Mouse (Mus musculus) midbrain, embryonic 15.5 days (tissue): ENCODE results near the gene Ccdc85c. TPM values are rescaled to one million over a fixed set of nuclear protein-coding genes. Genes with fewer than 3 reads are reported as not detected.

Experiments used
- ATAC-seq: fragments of 200-750 bp; cut with Nextera tagmentation; replicated peaks from 2 replicates; pipeline ENCODE4 v1.8.0; 2017; ENCODE audit warnings: moderate TSS enrichment
- H3K27ac ChIP-seq: fragments of 300-500 bp; sonication (generic); 2 replicates; pipeline ENCODE4 v1.5.1; 2015; ENCODE audit warnings: mild to moderate bottlenecking, inconsistent platforms
- H3K27me3 ChIP-seq: fragments of 300-500 bp; sonication (generic); replicated peaks from 2 replicates; pipeline ENCODE4 v1.6.1; 2015; ENCODE audit warnings: inconsistent platforms
- H3K36me3 ChIP-seq: fragments of 300-500 bp; sonication (generic); replicated peaks from 2 replicates; pipeline ENCODE4 v1.6.1; 2015; ENCODE audit warnings: inconsistent platforms
- H3K4me1 ChIP-seq: fragments of 300-500 bp; sonication (generic); 2 replicates; pipeline ENCODE4 v1.6.1; 2015; ENCODE audit warnings: inconsistent platforms
- H3K4me2 ChIP-seq: fragments of 300-500 bp; sonication (generic); 2 replicates; pipeline ENCODE4 v1.6.1; 2015; ENCODE audit warnings: inconsistent platforms, mild to moderate bottlenecking, moderate library complexity
- H3K4me3 ChIP-seq: fragments of 300-500 bp; sonication (generic); 2 replicates; pipeline ENCODE4 v1.5.1; 2015; ENCODE audit warnings: mild to moderate bottlenecking, inconsistent platforms
- H3K9ac ChIP-seq: fragments of 300-500 bp; sonication (generic); 2 replicates; pipeline ENCODE4 v1.6.1; 2015; ENCODE audit warnings: mild to moderate bottlenecking, inconsistent platforms
- H3K9me3 ChIP-seq: fragments of 300-500 bp; sonication (generic); 2 replicates; pipeline ENCODE4 v1.6.1; 2016; ENCODE audit warnings: inconsistent platforms
- WGBS: fragments of 180-500 bp; shearing (Covaris S2); methylation state at CpG from one replicate; pipeline ENCODE4 v1.1.7; 2015; ENCODE audit warnings: mixed read lengths; 5-methylcytosine and 5-hydroxymethylcytosine counted together
- polyA plus RNA-seq: library from polyadenylated mRNA; unstranded; fragments of >200 nt; fragmentation: Nextera tagmentation; extraction: Ambion mirVana; gene quantifications from 2 replicates; pipeline ENCODE4 v1.2.1, GENCODE M21; 2015

Gene Ccdc85c
- polyA plus RNA-seq, 1 experiment from 2014 or later, result 15.8 TPM

GRCm38 (mm10) chr12:108256734-108257133 lies 18.5 kb downstream of the Ccdc85c start:
- H3K27me3 ChIP-seq, result no peaks in the 10 kb centered on the region
- no peaks in the 10 kb centered on the region for H3K9me3 ChIP-seq
- peaks cover 53% of the 10 kb centered on the region for H3K4me1 ChIP-seq
- no peak overlapping the region for H3K4me3 ChIP-seq
- H3K9ac ChIP-seq, result no peak overlapping the region
- ATAC-seq, result no peak
- H3K36me3 ChIP-seq, result no peaks in the 10 kb centered on the region
- 49% methylated on average over 10 of the region's 10 CpGs for WGBS
- no peak overlapping the region for H3K27ac ChIP-seq
- H3K4me2 ChIP-seq, result no peak overlapping the region

GRCm38 (mm10) chr12:108255960-108256359 lies 19.3 kb downstream of the Ccdc85c start:
- no peak overlapping the region for H3K9ac ChIP-seq
- no peaks in the 10 kb centered on the region for H3K36me3 ChIP-seq
- no peak overlapping the region for H3K27ac ChIP-seq
- H3K4me2 ChIP-seq, result no peak overlapping the region
- no peak for ATAC-seq
- H3K27me3 ChIP-seq, result no peaks in the 10 kb centered on the region
- no peak overlapping the region for H3K4me3 ChIP-seq
- H3K4me1 ChIP-seq, result peaks cover 50% of the 10 kb centered on the region
- 33% methylated on average over 5 of the region's 5 CpGs for WGBS
- H3K9me3 ChIP-seq, result no peaks in the 10 kb centered on the region

GRCm38 (mm10) chr12:108255511-108255919 lies 19.7 kb downstream of the Ccdc85c start:
- ATAC-seq, result no peak
- no peak overlapping the region; the same call in 1 of the 2 replicates for H3K4me2 ChIP-seq
- peaks cover 50% of the 10 kb centered on the region for H3K4me1 ChIP-seq
- no peaks in the 10 kb centered on the region for H3K27me3 ChIP-seq
- H3K9me3 ChIP-seq, result no peaks in the 10 kb centered on the region
- WGBS, result 6% methylated on average over 8 of the region's 8 CpGs
- no peak overlapping the region for H3K9ac ChIP-seq
- no peaks in the 10 kb centered on the region for H3K36me3 ChIP-seq
- peak overlapping the region; percentile 60 for H3K27ac ChIP-seq
- H3K4me3 ChIP-seq, result no peak overlapping the region

- no peaks in the 10 kb centered on the region for H3K9me3 ChIP-seq
- H3K27me3 ChIP-seq, result no peaks in the 10 kb centered on the region
- H3K27ac ChIP-seq, result no peak overlapping the region
- H3K36me3 ChIP-seq, result no peaks in the 10 kb centered on the region
- no peak for ATAC-seq
- peaks cover 54% of the 10 kb centered on the region for H3K4me1 ChIP-seq
- H3K4me3 ChIP-seq, result no peak overlapping the region
- H3K9ac ChIP-seq, result no peak overlapping the region
- no peak overlapping the region for H3K4me2 ChIP-seq
- 76% methylated on average over 12 of the region's 12 CpGs for WGBS
Measured at GRCm38 (mm10) chr12:108253042-108253441, 22.2 kb downstream of the Ccdc85c start.

- H3K4me1 ChIP-seq, result peaks cover 52% of the 10 kb centered on the region
- no peak for ATAC-seq
Measured at GRCm38 (mm10) chr12:108251825-108252542, 23.2 kb downstream of the Ccdc85c start.

GRCm38 (mm10) chr12:108251034-108251792 lies 24.0 kb downstream of the Ccdc85c start:
- Histone ChIP-seq H3K9ac (no peak overlapping the region), H3K4me3 (no peak overlapping the region), H3K27me3 (no peaks in the 10 kb centered on the region), H3K36me3 (no peaks in the 10 kb centered on the region), H3K4me1 (peaks cover 48% of the 10 kb centered on the region), H3K4me2 (no peak overlapping the region), H3K27ac (no peak overlapping the region), H3K9me3 (no peaks in the 10 kb centered on the region)
- WGBS, result 91% methylated on average over 31 of the region's 31 CpGs
- no peak for ATAC-seq

More at GRCm38 (mm10) chr12:108251825-108252542, 23.2 kb downstream of the Ccdc85c start:
- Histone ChIP-seq H3K27me3 (no peaks in the 10 kb centered on the region), H3K27ac (no peak overlapping the region), H3K9ac (no peak overlapping the region), H3K36me3 (no peaks in the 10 kb centered on the region), H3K4me2 (no peak overlapping the region), H3K9me3 (no peaks in the 10 kb centered on the region), H3K4me3 (no peak overlapping the region)
- WGBS, result 79% methylated on average over 15 of the region's 15 CpGs

- no peak for ATAC-seq
- Histone ChIP-seq H3K9me3 (no peaks in the 10 kb centered on the region), H3K27me3 (no peaks in the 10 kb centered on the region), H3K36me3 (no peaks in the 10 kb centered on the region), H3K4me1 (peaks cover 53% of the 10 kb centered on the region), H3K9ac (no peak overlapping the region), H3K4me2 (no peak overlapping the region), H3K27ac (0 out of 2 replicates have a peak overlapping the region, but pooled peaks have one; percentile 34), H3K4me3 (no peak overlapping the region)
- WGBS, result 49% methylated on average over 10 of the region's 10 CpGs
Measured at GRCm38 (mm10) chr12:108249522-108249921, 25.7 kb downstream of the Ccdc85c start.

- no peak overlapping the region for H3K9ac ChIP-seq
- peaks cover 57% of the 10 kb centered on the region for H3K4me1 ChIP-seq
- H3K27me3 ChIP-seq, result no peaks in the 10 kb centered on the region
- H3K4me3 ChIP-seq, result no peak overlapping the region
- 0 out of 2 replicates have a peak overlapping the region, but pooled peaks have one; percentile 34 for H3K27ac ChIP-seq
- no peak overlapping the region for H3K4me2 ChIP-seq
- no peak for ATAC-seq
- no peaks in the 10 kb centered on the region for H3K36me3 ChIP-seq
- H3K9me3 ChIP-seq, result no peaks in the 10 kb centered on the region
- WGBS, result 93% methylated on average over 8 of the region's 8 CpGs
Measured at GRCm38 (mm10) chr12:108249019-108249418, 26.2 kb downstream of the Ccdc85c start.

GRCm38 (mm10) chr12:108246759-108247500 lies 28.3 kb downstream of the Ccdc85c start:
- Histone ChIP-seq H3K4me2 (no peak overlapping the region), H3K27ac (no peak overlapping the region), H3K36me3 (no peaks in the 10 kb centered on the region), H3K4me1 (peaks cover 57% of the 10 kb centered on the region), H3K4me3 (no peak overlapping the region), H3K27me3 (no peaks in the 10 kb centered on the region), H3K9ac (no peak overlapping the region), H3K9me3 (no peaks in the 10 kb centered on the region)
- WGBS, result 76% methylated on average over 10 of the region's 10 CpGs
- ATAC-seq, result no peak

- H3K36me3 ChIP-seq, result no peaks in the 10 kb centered on the region
- no peak overlapping the region for H3K4me3 ChIP-seq
- H3K4me1 ChIP-seq, result peaks cover 70% of the 10 kb centered on the region
- no peak for ATAC-seq
- H3K9ac ChIP-seq, result no peak overlapping the region
- 0 out of 2 replicates have a peak overlapping the region, but pooled peaks have one; percentile 65 for H3K27ac ChIP-seq
- H3K9me3 ChIP-seq, result no peaks in the 10 kb centered on the region
- no peaks in the 10 kb centered on the region for H3K27me3 ChIP-seq
- H3K4me2 ChIP-seq, result no peak overlapping the region
- whole genome bisulfite sequencing, result 34% methylated on average over 9 of the region's 9 CpGs
Measured at GRCm38 (mm10) chr12:108245579-108245978, 29.6 kb downstream of the Ccdc85c start.

GRCm38 (mm10) chr12:108244778-108245177 lies 30.4 kb downstream of the Ccdc85c start:
- Histone ChIP-seq H3K4me3 (no peak overlapping the region), H3K4me2 (no peak overlapping the region; the same call in 1 of the 2 replicates), H3K4me1 (peaks cover 71% of the 10 kb centered on the region), H3K9me3 (no peaks in the 10 kb centered on the region), H3K27ac (peak overlapping the region; percentile 65), H3K36me3 (no peaks in the 10 kb centered on the region), H3K27me3 (no peaks in the 10 kb centered on the region), H3K9ac (no peak overlapping the region)
- no peak for ATAC-seq
- WGBS, result 2% methylated on average over 8 of the region's 8 CpGs

- H3K9me3 ChIP-seq, result no peaks in the 10 kb centered on the region
- no peaks in the 10 kb centered on the region for H3K27me3 ChIP-seq
- peaks cover 87% of the 10 kb centered on the region for H3K4me1 ChIP-seq
- H3K4me3 ChIP-seq, result no peak overlapping the region
- no peaks in the 10 kb centered on the region for H3K36me3 ChIP-seq
- WGBS, result 29% methylated on average over 20 of the region's 20 CpGs
- no peak overlapping the region for H3K4me2 ChIP-seq
- no peak for ATAC-seq
- no peak overlapping the region for H3K27ac ChIP-seq
- no peak overlapping the region for H3K9ac ChIP-seq
Measured at GRCm38 (mm10) chr12:108242243-108242745, 32.9 kb downstream of the Ccdc85c start.
